Mouse (Mus musculus) megakaryocyte, embryonic 14.5 days (primary cell): ENCODE measurements around the gene Clasp2. TPM values are rescaled to one million over a fixed set of nuclear protein-coding genes. Genes with fewer than 3 reads are reported as not detected.
"Not testable (repeated sequence)": the region's sequence is repeated elsewhere in the genome, so short reads cannot be mapped to it uniquely, and the experiment has no call there.

Source experiments
- H3K27me3 ChIP-seq: replicated peaks from 2 replicates; pipeline ENCODE3; 2012; ENCODE audit warnings: inconsistent platforms
- H3K36me3 ChIP-seq: replicated peaks from 2 replicates; pipeline ENCODE3; 2012; ENCODE audit warnings: low read length, inconsistent platforms, mixed read lengths
- H3K4me1 ChIP-seq: 2 replicates; pipeline ENCODE4 v1.6.1; 2012; ENCODE audit warnings: inconsistent platforms
- H3K4me3 ChIP-seq: replicated peaks from 2 replicates; pipeline ENCODE3; 2012; ENCODE audit warnings: moderate library complexity, mild to moderate bottlenecking, inconsistent platforms
- H3K9me3 ChIP-seq: 2 replicates; pipeline ENCODE4 v1.6.1; 2012; ENCODE audit warnings: inconsistent platforms
- FLI1 ChIP-seq: IDR thresholded peaks from 2 replicates; pipeline ENCODE4 v1.6.1; 2012; ENCODE audit warnings: low read length, inconsistent platforms, mixed read lengths
- GATA1 ChIP-seq: IDR thresholded peaks from 3 replicates; pipeline ENCODE4 v1.6.1; 2012; ENCODE audit warnings: mixed read lengths, low read length, inconsistent platforms, borderline replicate concordance
- polyA plus RNA-seq: library from polyadenylated mRNA; stranded (reverse); fragments of >175 nt; gene quantifications from 2 replicates; pipeline ENCODE4 v1.2.3, GENCODE M21; 2012; ENCODE audit warnings: low replicate concordance; ENCODE audit not compliant: insufficient read depth

The Clasp2 gene
- polyA plus RNA-seq, result 1.4 TPM in 2 replicates

- Histone ChIP-seq H3K27me3 (no peaks in the 10 kb centered on the region), H3K4me1 (peaks cover 46% of the 10 kb centered on the region), H3K36me3 (peaks cover 2% of the 10 kb centered on the region), H3K4me3 (peak within 1 kb of the TSS; percentile 97), H3K9me3 (no peaks in the 10 kb centered on the region)
- no peak for TF ChIP-seq GATA1
- TF ChIP-seq FLI1, result no peak
These were observed at the start of gene Clasp2 for GRCm38 (mm10) chr9:113741108-113741636. Gene Clasp2, plus strand, starts transcription at chr9:113741473.

GRCm38 (mm10) chr9:113701441-113702160 is 39.7 kb upstream of the Clasp2 start:
- peak overlapping the region; percentile 69 for H3K4me3 ChIP-seq
- H3K9me3 ChIP-seq, result no peaks in the 10 kb centered on the region
- peaks cover 71% of the 10 kb centered on the region for H3K4me1 ChIP-seq
- H3K36me3 ChIP-seq, result peaks cover 81% of the 10 kb centered on the region
- TF ChIP-seq FLI1 (no peak), GATA1 (no peak)
- H3K27me3 ChIP-seq, result no peaks in the 10 kb centered on the region

- Histone ChIP-seq H3K9me3 (no peaks in the 10 kb centered on the region), H3K36me3 (peaks cover 41% of the 10 kb centered on the region)
- TF ChIP-seq GATA1 (no peak), FLI1 (peak; percentile 55; the same call in 1 of the 2 replicates)
These were observed 35.2 kb upstream of the Clasp2 start for GRCm38 (mm10) chr9:113706108-113706507.

GRCm38 (mm10) chr9:113706841-113707240 is 34.4 kb upstream of the Clasp2 start:
- peaks cover 53% of the 10 kb centered on the region for H3K4me1 ChIP-seq
- peaks cover 33% of the 10 kb centered on the region for H3K36me3 ChIP-seq
- peaks cover 8% of the 10 kb centered on the region for H3K27me3 ChIP-seq
- H3K9me3 ChIP-seq, result no peaks in the 10 kb centered on the region
- H3K4me3 ChIP-seq, result peak overlapping the region; percentile 98
- TF ChIP-seq GATA1 (peak; percentile 20; the same call in 1 of the 3 replicates), FLI1 (no peak)

More at GRCm38 (mm10) chr9:113706108-113706507, 35.2 kb upstream of the Clasp2 start:
- Histone ChIP-seq H3K4me3 (peak overlapping the region; percentile 98), H3K4me1 (peaks cover 60% of the 10 kb centered on the region), H3K27me3 (peaks cover 3% of the 10 kb centered on the region)

GRCm38 (mm10) chr9:113707481-113708360 is 33.6 kb upstream of the Clasp2 start, which contains the start of gene Pdcd6ip:
Gene Pdcd6ip, minus strand, starts transcription at chr9:113708259.
- H3K27me3 ChIP-seq, result peaks cover 11% of the 10 kb centered on the region
- H3K9me3 ChIP-seq, result no peaks in the 10 kb centered on the region
- H3K4me3 ChIP-seq, result peak within 1 kb of the TSS; percentile 98
- peaks cover 44% of the 10 kb centered on the region for H3K4me1 ChIP-seq
- no peak for TF ChIP-seq GATA1
- TF ChIP-seq FLI1, result no peak
- peaks cover 25% of the 10 kb centered on the region for H3K36me3 ChIP-seq

GRCm38 (mm10) chr9:113708361-113709280 is 32.7 kb upstream of the Clasp2 start:
- no peak for TF ChIP-seq FLI1
- peak overlapping the region; percentile 98 for H3K4me3 ChIP-seq
- H3K27me3 ChIP-seq, result peaks cover 16% of the 10 kb centered on the region
- peaks cover 37% of the 10 kb centered on the region for H3K4me1 ChIP-seq
- no peaks in the 10 kb centered on the region for H3K9me3 ChIP-seq
- peaks cover 17% of the 10 kb centered on the region for H3K36me3 ChIP-seq

GRCm38 (mm10) chr9:113710871-113711270 is 30.4 kb upstream of the Clasp2 start:
- no peak overlapping the region for H3K4me3 ChIP-seq
- H3K36me3 ChIP-seq, result no peaks in the 10 kb centered on the region
- peaks cover 30% of the 10 kb centered on the region for H3K27me3 ChIP-seq
- peaks cover 21% of the 10 kb centered on the region for H3K4me1 ChIP-seq
- H3K9me3 ChIP-seq, result no peaks in the 10 kb centered on the region
- TF ChIP-seq GATA1 (no peak), FLI1 (no peak)

- Histone ChIP-seq H3K9me3 (peaks cover 4% of the 10 kb centered on the region; the same call in 1 of the 2 replicates), H3K4me3 (no peak overlapping the region), H3K4me1 (peaks cover 5% of the 10 kb centered on the region; the same call in 1 of the 2 replicates), H3K27me3 (peaks cover 11% of the 10 kb centered on the region), H3K36me3 (no peaks in the 10 kb centered on the region)
- no peak for TF ChIP-seq FLI1
- TF ChIP-seq GATA1, result no peak
These were observed 22.2 kb upstream of the Clasp2 start for GRCm38 (mm10) chr9:113719063-113719462.

GRCm38 (mm10) chr9:113724646-113725045 is 16.6 kb upstream of the Clasp2 start:
- H3K4me3 ChIP-seq, result no peak overlapping the region
- peaks cover 21% of the 10 kb centered on the region for H3K4me1 ChIP-seq
- H3K9me3 ChIP-seq, result peaks cover 4% of the 10 kb centered on the region; the same call in 1 of the 2 replicates
- H3K36me3 ChIP-seq, result no peaks in the 10 kb centered on the region
- H3K27me3 ChIP-seq, result no peaks in the 10 kb centered on the region
- TF ChIP-seq FLI1 (no peak), GATA1 (no peak)

GRCm38 (mm10) chr9:113725609-113726008 is 15.7 kb upstream of the Clasp2 start:
- H3K4me3 ChIP-seq, H3K27me3 ChIP-seq, H3K36me3 ChIP-seq, H3K9me3 ChIP-seq: not testable (repeated sequence)
- peaks cover 25% of the 10 kb centered on the region for H3K4me1 ChIP-seq
